Mouse (Mus musculus) stomach, embryonic 14.5 days (tissue): Measurements from ENCODE around the gene Dnajc5. TPM values are rescaled to one million over a fixed set of nuclear protein-coding genes. Genes with fewer than 3 reads are reported as not detected.

Experiments
- ATAC-seq: fragments of 200-750 bp; cut with Nextera tagmentation; 2 replicates; pipeline ENCODE4 v1.8.0; 2017; ENCODE audit warnings: low read depth, moderate TSS enrichment; ENCODE audit not compliant: insufficient number of reproducible peaks, insufficient read depth, low FRiP score
- H3K27ac ChIP-seq: fragments of 300-500 bp; sonication (generic); 2 replicates; pipeline ENCODE4 v1.5.1; 2014; ENCODE audit warnings: mild to moderate bottlenecking, low read length, moderate library complexity, mixed read lengths
- H3K27me3 ChIP-seq: fragments of 300-500 bp; sonication (generic); 2 replicates; pipeline ENCODE4 v1.6.1; 2014; ENCODE audit warnings: low read length, control low read depth, mixed read lengths; ENCODE audit not compliant: control insufficient read depth, insufficient read depth
- H3K36me3 ChIP-seq: fragments of 300-500 bp; sonication (generic); 2 replicates; pipeline ENCODE4 v1.6.1; 2014; ENCODE audit warnings: mild to moderate bottlenecking, control low read depth, low read length, moderate library complexity, mixed read lengths; ENCODE audit not compliant: control insufficient read depth, insufficient read depth
- H3K4me1 ChIP-seq: fragments of 300-500 bp; sonication (generic); 2 replicates; pipeline ENCODE4 v1.6.1; 2014; ENCODE audit warnings: low read length, control low read depth, mixed read lengths; ENCODE audit not compliant: control insufficient read depth, insufficient read depth
- H3K4me2 ChIP-seq: fragments of 300-500 bp; sonication (generic); replicated peaks from 2 replicates; pipeline ENCODE4 v1.6.1; 2014; ENCODE audit warnings: low read depth, low read length, control low read depth
- H3K4me3 ChIP-seq: fragments of 300-500 bp; sonication (generic); 2 replicates; pipeline ENCODE4 v1.5.1; 2014; ENCODE audit warnings: low read depth, low read length, control low read depth
- H3K9ac ChIP-seq: fragments of 300-500 bp; sonication (generic); replicated peaks from 2 replicates; pipeline ENCODE4 v1.6.1; 2014; ENCODE audit warnings: low read depth, mild to moderate bottlenecking, control low read depth, low read length, moderate library complexity, mixed read lengths
- H3K9me3 ChIP-seq: fragments of 300-500 bp; sonication (generic); 2 replicates; pipeline ENCODE4 v1.6.1; 2016; ENCODE audit warnings: low read depth, low read length, control low read depth; ENCODE audit not compliant: control insufficient read depth
- WGBS: fragments of 180-500 bp; shearing (Covaris S2); extraction: QIAGEN DNeasy Blood & Tissue Kit; methylation state at CpG from one replicate; pipeline ENCODE4 v1.1.7; 2014; 5-methylcytosine and 5-hydroxymethylcytosine counted together
- polyA plus RNA-seq: library from polyadenylated mRNA; unstranded; fragments of >200 nt; fragmentation: Nextera tagmentation; extraction: Ambion mirVana; gene quantifications from 2 replicates; pipeline ENCODE4 v1.2.1, GENCODE M21; 2014

Gene Dnajc5
- polyA plus RNA-seq, 1 experiment from 2014 or later, result 83.1 TPM

DNA sequence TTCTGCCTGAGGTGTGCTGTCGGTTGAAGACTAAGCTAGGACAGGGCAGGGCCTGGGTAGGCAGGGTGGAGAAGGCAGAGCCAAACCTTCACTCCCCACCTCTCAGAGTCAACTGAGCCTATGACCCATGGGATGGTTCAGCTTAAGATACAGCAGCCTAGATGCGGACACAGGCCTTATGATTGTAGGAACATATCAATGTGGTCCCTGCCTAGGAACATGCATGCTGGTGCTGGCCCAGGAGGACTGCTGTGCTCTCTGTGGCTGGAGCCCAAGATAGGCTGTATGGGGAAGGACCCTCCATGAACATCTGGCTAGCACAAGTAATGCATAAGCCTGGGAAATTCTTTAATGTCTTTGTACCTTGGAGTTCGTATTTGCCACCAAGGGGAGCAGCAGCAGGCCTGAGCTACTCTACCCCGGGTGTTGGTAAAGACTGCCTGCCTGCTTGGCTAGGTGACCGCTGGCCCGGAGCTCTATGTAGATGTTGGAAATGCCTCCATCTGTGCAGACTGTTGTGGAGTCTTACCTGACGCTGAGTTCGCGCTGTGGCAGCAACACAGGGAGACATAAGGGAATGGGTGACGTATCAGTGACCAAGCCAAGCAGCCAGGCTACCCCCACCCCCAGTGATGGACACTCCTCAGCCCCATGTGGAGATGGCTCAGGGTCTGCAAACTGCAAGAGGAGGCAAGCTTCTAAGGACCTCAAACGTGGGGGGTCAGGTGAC lies 51.8 kb downstream of the Dnajc5 start:
- peaks cover 25% of the 10 kb centered on the region; the same call in 1 of the 2 replicates for H3K36me3 ChIP-seq
- no peak for ATAC-seq
- 87% methylated on average over 11 of the region's 11 CpGs for WGBS

DNA sequence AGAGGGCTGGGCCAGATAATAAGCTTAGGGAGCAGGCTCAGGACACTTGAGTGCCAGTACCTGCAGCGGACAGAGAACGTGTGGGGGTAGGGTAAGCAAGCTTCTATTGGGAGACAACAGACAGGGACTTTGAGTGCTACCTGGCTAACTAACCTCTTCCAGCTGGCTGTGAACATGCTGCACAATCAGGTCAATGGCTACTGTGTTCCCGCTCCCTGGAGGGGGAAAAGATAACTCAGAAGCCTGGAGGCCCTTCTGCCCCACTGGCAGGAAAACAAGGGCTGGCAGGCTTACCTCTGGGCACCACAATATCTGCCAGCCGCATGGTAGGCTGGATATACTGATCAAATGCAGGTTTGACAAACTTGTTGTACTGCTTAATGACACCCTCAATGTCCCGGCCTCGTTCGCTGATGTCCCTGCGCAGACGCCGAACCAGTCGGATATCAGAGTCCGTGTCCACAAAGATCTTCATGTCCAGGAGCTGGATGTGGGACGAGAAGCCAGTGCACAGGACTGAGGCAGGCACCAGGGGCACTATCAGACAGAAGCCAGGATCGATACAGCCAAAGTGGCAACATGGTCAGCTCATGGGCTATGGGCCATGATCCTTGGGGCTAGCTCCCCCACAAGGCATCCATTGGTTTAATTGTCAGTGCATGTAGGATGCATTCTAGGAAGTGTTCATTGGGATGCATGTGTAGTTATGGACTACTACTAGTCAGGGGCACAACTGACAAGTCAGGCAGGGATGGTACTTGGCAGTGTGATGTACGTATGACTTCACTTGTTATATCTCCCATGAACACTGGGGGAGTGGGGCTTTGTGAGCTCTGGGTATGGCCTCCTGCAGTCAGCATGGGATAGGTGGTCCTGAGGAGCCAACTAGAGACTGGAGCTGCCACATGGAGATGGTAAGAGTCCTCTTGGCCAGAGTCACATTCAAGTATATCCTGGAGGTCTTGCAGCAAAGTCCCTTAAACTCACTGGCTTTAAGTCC lies 52.9 kb downstream of the Dnajc5 start:
- H3K9me3 ChIP-seq, result no peaks in the 10 kb centered on the region
- H3K27ac ChIP-seq, result no peak overlapping the region
- no peak overlapping the region for H3K9ac ChIP-seq
- no peak overlapping the region for H3K4me3 ChIP-seq
- 0 out of 2 replicates have a peak, but pooled peaks cover 5% of the 10 kb centered on the region for H3K4me1 ChIP-seq
- ATAC-seq, result no peak
- peaks cover 25% of the 10 kb centered on the region; the same call in 1 of the 2 replicates for H3K36me3 ChIP-seq
- H3K27me3 ChIP-seq, result no peaks in the 10 kb centered on the region
- WGBS, result 91% methylated on average over 15 of the region's 15 CpGs
- no peak overlapping the region for H3K4me2 ChIP-seq

More for the DNA sequence above, 51.8 kb downstream of the Dnajc5 start:
- H3K4me2 ChIP-seq, result no peak overlapping the region
- H3K4me3 ChIP-seq, result no peak overlapping the region
- no peaks in the 10 kb centered on the region for H3K4me1 ChIP-seq
- no peaks in the 10 kb centered on the region for H3K9me3 ChIP-seq
- no peak overlapping the region for H3K27ac ChIP-seq
- H3K9ac ChIP-seq, result no peak overlapping the region
- no peaks in the 10 kb centered on the region for H3K27me3 ChIP-seq

DNA sequence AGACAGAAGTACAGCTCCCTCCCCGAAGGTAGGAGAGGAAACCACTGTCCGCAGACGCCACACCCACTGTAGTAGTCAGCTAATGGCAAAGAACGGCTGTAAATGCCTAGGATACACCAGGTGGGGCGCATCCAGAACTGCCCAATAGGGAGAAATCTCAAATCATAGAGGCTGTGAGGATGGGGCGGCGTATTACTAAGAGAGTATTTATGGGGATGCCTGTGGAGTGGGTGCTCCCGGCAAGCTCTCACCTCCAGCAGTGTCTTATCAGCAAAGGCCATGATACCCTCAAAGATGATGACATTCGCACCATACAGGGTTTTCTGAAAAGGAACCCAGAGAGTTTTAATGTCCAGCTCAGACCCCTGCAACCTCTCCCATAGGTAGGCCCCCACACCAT lies 53.7 kb downstream of the Dnajc5 start:
- Histone ChIP-seq H3K4me3 (no peak overlapping the region), H3K9me3 (no peaks in the 10 kb centered on the region), H3K4me2 (no peak overlapping the region), H3K36me3 (peaks cover 25% of the 10 kb centered on the region; the same call in 1 of the 2 replicates), H3K9ac (no peak overlapping the region), H3K27me3 (no peaks in the 10 kb centered on the region), H3K4me1 (0 out of 2 replicates have a peak, but pooled peaks cover 10% of the 10 kb centered on the region), H3K27ac (no peak overlapping the region)
- 88% methylated on average over 9 of the region's 9 CpGs for WGBS
- no peak for ATAC-seq

GRCm38 (mm10) chr2:181574921-181575545 lies 54.7 kb downstream of the Dnajc5 start:
- WGBS, result 90% methylated on average over 7 of the region's 7 CpGs
- Histone ChIP-seq H3K27ac (no peak overlapping the region), H3K27me3 (no peaks in the 10 kb centered on the region)

GRCm38 (mm10) chr2:181576613-181577012 lies 56.3 kb downstream of the Dnajc5 start:
- H3K4me3 ChIP-seq, result no peak overlapping the region
- no peak overlapping the region for H3K27ac ChIP-seq
- H3K4me1 ChIP-seq, result peaks cover 25% of the 10 kb centered on the region
- no peaks in the 10 kb centered on the region for H3K27me3 ChIP-seq
- 90% methylated on average over 2 of the region's 2 CpGs for WGBS
- no peaks in the 10 kb centered on the region for H3K9me3 ChIP-seq
- H3K9ac ChIP-seq, result no peak overlapping the region
- H3K36me3 ChIP-seq, result peaks cover 19% of the 10 kb centered on the region; the same call in 1 of the 2 replicates
- H3K4me2 ChIP-seq, result no peak overlapping the region
- ATAC-seq, result no peak

More at GRCm38 (mm10) chr2:181574921-181575545, 54.7 kb downstream of the Dnajc5 start:
- peaks cover 18% of the 10 kb centered on the region for H3K4me1 ChIP-seq
- H3K4me3 ChIP-seq, result no peak overlapping the region
- ATAC-seq, result no peak
- no peak overlapping the region for H3K9ac ChIP-seq
- peaks cover 20% of the 10 kb centered on the region; the same call in 1 of the 2 replicates for H3K36me3 ChIP-seq
- no peaks in the 10 kb centered on the region for H3K9me3 ChIP-seq
- H3K4me2 ChIP-seq, result no peak overlapping the region

GRCm38 (mm10) chr2:181577126-181577525 lies 56.8 kb downstream of the Dnajc5 start:
- Histone ChIP-seq H3K4me3 (no peak overlapping the region), H3K4me2 (no peak overlapping the region), H3K36me3 (peaks cover 14% of the 10 kb centered on the region; the same call in 1 of the 2 replicates), H3K9me3 (no peaks in the 10 kb centered on the region), H3K4me1 (peaks cover 25% of the 10 kb centered on the region), H3K9ac (no peak overlapping the region), H3K27me3 (no peaks in the 10 kb centered on the region), H3K27ac (no peak overlapping the region)
- 69% methylated on average over 2 of the region's 2 CpGs for WGBS
- ATAC-seq, result no peak

DNA sequence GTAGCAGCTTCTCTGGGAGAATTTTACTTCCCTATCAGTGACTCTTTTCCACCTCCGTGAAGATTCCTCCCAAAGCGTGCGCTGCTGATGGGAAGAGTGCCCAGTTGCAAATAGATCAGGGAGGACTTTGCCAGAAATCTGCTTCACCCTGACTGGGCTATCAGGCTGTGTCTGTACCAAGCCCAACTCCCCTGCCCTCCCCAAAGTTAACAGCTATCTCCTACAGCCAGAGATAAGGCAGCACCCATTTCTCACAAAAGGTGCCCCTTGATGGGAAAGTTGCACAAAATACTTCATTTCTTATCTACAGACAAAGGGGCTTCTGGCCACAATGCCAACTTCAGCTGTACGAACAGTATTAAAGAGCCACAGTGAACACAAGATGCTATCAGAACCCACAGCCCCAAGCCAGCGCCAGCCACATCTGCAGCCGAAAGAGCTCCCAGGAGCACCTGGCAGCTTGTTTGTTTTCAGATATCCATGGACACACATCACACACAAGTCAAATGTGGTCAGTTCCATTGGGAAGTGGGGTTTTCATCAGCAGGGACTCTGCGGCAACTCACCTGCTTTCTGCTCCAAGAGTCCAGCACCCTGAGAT lies 57.8 kb downstream of the Dnajc5 start:
- peaks cover 25% of the 10 kb centered on the region for H3K4me1 ChIP-seq
- 71% methylated on average over 7 of the region's 7 CpGs for WGBS
- no peaks in the 10 kb centered on the region for H3K27me3 ChIP-seq
- ATAC-seq, result no peak
- H3K9me3 ChIP-seq, result no peaks in the 10 kb centered on the region
- no peak overlapping the region for H3K27ac ChIP-seq
- no peak overlapping the region for H3K9ac ChIP-seq
- H3K36me3 ChIP-seq, result peaks cover 8% of the 10 kb centered on the region; the same call in 1 of the 2 replicates
- no peak overlapping the region for H3K4me2 ChIP-seq
- no peak overlapping the region for H3K4me3 ChIP-seq
